Mouse (Mus musculus): ENCODE measurements around the gene Pop5.

DNA sequence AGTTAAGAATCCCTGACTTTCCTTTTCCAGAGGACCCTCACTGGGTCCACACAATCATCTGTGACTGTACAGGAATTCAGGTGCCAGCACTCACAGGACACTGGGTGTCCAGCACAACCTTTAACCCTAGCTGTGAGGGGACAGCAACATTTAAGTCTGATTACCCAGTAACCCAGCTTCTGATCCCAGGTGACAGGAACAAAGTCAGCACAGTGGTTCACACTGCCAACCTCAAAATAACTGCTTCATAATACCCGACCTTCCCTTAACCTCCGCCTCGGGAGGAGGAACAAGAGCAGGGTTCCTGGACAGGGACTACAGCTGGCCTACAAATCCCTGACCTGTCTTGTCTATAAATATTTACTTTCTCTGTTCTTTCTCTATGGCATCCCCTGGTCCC lies 32.6 kb downstream of the Pop5 start:
- TF ChIP-seq POLR2A (IDR thresholded peaks at IDR 0.05; ENCODE audit: insufficient read depth, low read depth, low read length): no peak
- no peak for TF ChIP-seq CTCF (IDR thresholded peaks at IDR 0.05)
